Mouse (Mus musculus): ENCODE measurements around the gene Prep. TPM values are rescaled to one million over a fixed set of nuclear protein-coding genes. Genes with fewer than 3 reads are reported as not detected.

The Prep gene
- total RNA-seq (2018; cell fraction: chromatin; rRNA removed), result 1 to 10 TPM; 1.1 to 7.1 (median 4.7) TPM
- total RNA-seq (2018; cell fraction: cytosol; rRNA removed), result 1 to 10 TPM; 3.5 to 6.9 (median 5.3) TPM
- total RNA-seq (2018; cell fraction: nucleus; rRNA removed), result 1 to 10 TPM; 1.8 to 8.8 (median 4.0) TPM
- polyA plus RNA-seq (2018), result 5.3 to 12.0 TPM (median 7.5 TPM) in 3 replicates

GRCm38 (mm10) chr10:45066931-45067308 is at the start of gene Prep:
Prep (plus strand) TSS chr10:45067203.
- Histone ChIP-seq H3K36me3 (ENCODE audit: inconsistent target) (no peaks in the 10 kb centered on the region), H3K27ac (peak within 1 kb of the TSS; percentile 35; the same call in 1 of the 2 replicates), H3K4me3 (ENCODE audit: inconsistent target) (peak within 1 kb of the TSS; percentile 54), H3K79me2 (ENCODE audit: inconsistent target) (peaks cover 43% of the 10 kb centered on the region)
- WGBS (ENCODE audit: missing documents), result 2% methylated on average over 43 of the region's 57 CpGs

DNA sequence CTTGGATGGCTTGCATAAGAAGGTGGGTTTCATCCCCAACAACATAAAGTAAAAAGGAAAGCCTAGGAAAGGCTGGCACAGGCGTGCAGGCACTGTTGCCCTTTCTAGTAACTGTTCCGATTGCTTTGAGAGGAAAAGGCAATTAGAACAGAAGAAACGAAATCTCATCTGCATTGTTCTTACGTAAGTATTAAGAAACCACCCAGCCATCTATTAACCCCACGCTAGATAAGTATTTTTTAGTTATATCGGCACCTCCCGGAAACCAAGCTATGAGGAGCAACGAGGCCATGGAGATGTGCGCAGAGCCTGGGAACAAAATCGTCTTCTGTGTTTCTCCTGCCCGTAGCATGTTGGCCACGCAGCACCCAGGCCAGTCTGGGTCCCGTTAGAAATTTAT is 49.7 kb upstream of the Prep start:
- H3K4me3 ChIP-seq (ENCODE audit: inconsistent target), result no peak overlapping the region
- no peaks in the 10 kb centered on the region for H3K79me2 ChIP-seq (ENCODE audit: inconsistent target)
- H3K36me3 ChIP-seq (ENCODE audit: inconsistent target), result no peaks in the 10 kb centered on the region
- H3K27ac ChIP-seq, result no peak overlapping the region
- 86% methylated on average over 13 of the region's 13 CpGs for WGBS (ENCODE audit: missing documents)

- 68% methylated on average over 10 of the region's 10 CpGs for WGBS (ENCODE audit: missing documents)
- H3K27ac ChIP-seq, result no peak overlapping the region
Observed at GRCm38 (mm10) chr10:45017851-45018250, 49.2 kb upstream of the Prep start.

DNA sequence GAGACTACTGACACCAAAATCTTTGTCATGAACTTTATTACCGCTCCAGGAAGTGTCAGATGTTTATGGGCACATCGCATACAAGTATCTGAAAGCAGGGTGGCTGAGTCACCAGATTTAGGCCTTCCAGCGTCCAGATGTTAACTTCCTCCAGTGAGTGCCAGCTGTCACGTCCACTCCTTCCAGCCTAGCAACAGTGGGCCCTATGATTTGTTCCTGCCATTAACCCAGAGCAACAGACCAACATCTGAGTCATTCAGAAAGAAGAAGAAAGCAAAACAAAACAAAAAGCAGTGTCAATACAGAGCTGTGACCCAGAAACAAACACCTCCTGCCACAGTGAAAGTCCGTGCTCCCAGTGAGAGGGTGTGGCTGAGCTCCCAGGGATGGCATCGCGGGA is 47.6 kb upstream of the Prep start:
- WGBS (ENCODE audit: missing documents), result 68% methylated on average over 7 of the region's 7 CpGs
- H3K79me2 ChIP-seq (ENCODE audit: inconsistent target), result no peaks in the 10 kb centered on the region
- no peak overlapping the region for H3K27ac ChIP-seq
- no peaks in the 10 kb centered on the region for H3K36me3 ChIP-seq (ENCODE audit: inconsistent target)
- no peak overlapping the region for H3K4me3 ChIP-seq (ENCODE audit: inconsistent target)

More at GRCm38 (mm10) chr10:45017851-45018250, 49.2 kb upstream of the Prep start:
- Histone ChIP-seq H3K79me2 (ENCODE audit: inconsistent target) (no peaks in the 10 kb centered on the region), H3K4me3 (ENCODE audit: inconsistent target) (no peak overlapping the region), H3K36me3 (ENCODE audit: inconsistent target) (no peaks in the 10 kb centered on the region)

- no peak overlapping the region for H3K4me3 ChIP-seq (ENCODE audit: inconsistent target)
- no peak overlapping the region for H3K27ac ChIP-seq
- no peaks in the 10 kb centered on the region for H3K79me2 ChIP-seq (ENCODE audit: inconsistent target)
- no peaks in the 10 kb centered on the region for H3K36me3 ChIP-seq (ENCODE audit: inconsistent target)
- 91% methylated on average over 10 of the region's 10 CpGs for WGBS (ENCODE audit: missing documents)
Observed at GRCm38 (mm10) chr10:45019849-45020248, 47.2 kb upstream of the Prep start.

DNA sequence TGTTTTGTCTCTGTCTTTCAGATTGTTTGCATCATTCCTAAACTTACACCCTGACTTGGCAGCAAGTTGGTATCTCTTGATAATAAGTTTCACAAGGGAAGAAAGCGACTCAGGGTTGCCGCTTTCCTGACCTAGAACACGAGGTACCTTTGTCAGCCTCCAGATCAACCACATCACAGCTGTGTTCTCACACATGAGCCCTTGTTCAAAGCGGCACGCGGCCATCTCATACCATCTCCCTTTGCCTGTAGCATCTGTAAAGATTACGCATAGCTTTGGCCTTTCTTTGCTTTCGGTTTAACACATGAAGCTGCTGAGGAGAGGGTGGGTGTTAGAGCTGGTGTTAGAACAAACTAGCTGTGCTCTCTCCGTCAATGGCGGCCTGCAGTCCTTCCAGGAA is 46.7 kb upstream of the Prep start:
- Histone ChIP-seq H3K4me3 (ENCODE audit: inconsistent target) (no peak overlapping the region), H3K79me2 (ENCODE audit: inconsistent target) (no peaks in the 10 kb centered on the region), H3K27ac (no peak overlapping the region), H3K36me3 (ENCODE audit: inconsistent target) (no peaks in the 10 kb centered on the region)
- WGBS (ENCODE audit: missing documents), result 78% methylated on average over 10 of the region's 10 CpGs

- Histone ChIP-seq H3K4me3 (ENCODE audit: inconsistent target) (no peak overlapping the region), H3K36me3 (ENCODE audit: inconsistent target) (no peaks in the 10 kb centered on the region), H3K27ac (no peak overlapping the region), H3K79me2 (ENCODE audit: inconsistent target) (no peaks in the 10 kb centered on the region)
- WGBS (ENCODE audit: missing documents), result 91% methylated on average over 4 of the region's 4 CpGs
Observed at GRCm38 (mm10) chr10:45025184-45025583, 41.8 kb upstream of the Prep start.

DNA sequence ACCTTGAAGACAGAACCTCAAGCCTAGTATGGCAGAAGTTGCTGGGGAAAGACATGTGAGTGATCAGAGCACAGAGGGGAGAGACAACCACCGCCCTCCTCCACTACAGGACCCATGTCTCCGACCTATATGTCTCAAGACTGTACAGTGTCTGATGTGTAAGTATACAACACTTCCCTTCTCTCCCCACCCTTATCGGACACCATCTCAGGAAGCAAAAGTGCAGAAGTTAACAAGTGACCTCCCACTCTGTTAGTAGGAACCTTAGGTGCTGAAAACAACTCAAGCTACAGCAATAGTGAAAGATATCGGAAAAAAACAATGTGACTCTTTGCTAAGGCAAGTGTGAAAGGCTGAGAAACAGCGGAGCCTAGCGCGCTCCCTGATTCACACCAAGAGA is 40.1 kb upstream of the Prep start:
- H3K27ac ChIP-seq, result no peak overlapping the region
- no peak overlapping the region for H3K4me3 ChIP-seq (ENCODE audit: inconsistent target)
- WGBS (ENCODE audit: missing documents), result 83% methylated on average over 7 of the region's 7 CpGs
- no peaks in the 10 kb centered on the region for H3K79me2 ChIP-seq (ENCODE audit: inconsistent target)
- H3K36me3 ChIP-seq (ENCODE audit: inconsistent target), result no peaks in the 10 kb centered on the region

DNA sequence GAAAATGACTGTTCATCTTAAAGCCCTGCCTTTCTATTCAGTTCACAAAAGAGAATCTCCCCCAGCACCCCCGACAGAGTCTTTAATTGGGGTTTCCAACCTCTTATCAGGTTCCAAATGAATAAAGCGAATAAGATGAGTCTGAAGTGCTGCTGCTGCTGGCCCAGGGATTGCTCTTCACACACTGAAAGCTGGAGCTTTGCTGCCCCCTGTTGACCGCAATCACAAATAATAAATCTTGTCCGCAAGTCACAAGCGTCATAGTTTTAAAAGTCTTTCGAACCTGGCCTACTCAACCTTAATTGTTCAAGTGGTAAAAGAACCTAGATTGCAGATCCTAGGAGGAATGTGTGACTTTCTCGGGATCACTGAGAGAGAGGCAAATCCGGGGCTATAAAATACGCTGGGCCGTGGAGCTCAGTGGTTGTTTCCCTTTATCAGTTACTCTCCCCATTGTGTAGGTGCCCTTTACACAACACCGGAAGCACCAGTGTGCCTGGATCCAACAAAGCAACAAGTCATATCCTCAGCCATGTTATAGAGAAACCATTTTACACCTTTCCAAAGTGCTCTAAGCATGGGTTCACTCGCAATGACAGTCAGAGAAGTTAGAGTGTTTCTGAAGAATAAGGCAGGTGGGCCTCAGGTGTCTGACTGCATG is 21.6 kb upstream of the Prep start:
- H3K27ac ChIP-seq, result no peak overlapping the region
- H3K36me3 ChIP-seq (ENCODE audit: inconsistent target), result no peaks in the 10 kb centered on the region
- whole genome bisulfite sequencing (ENCODE audit: missing documents), result 31% methylated on average over 12 of the region's 12 CpGs
- H3K79me2 ChIP-seq (ENCODE audit: inconsistent target), result no peaks in the 10 kb centered on the region
- no peak overlapping the region for H3K4me3 ChIP-seq (ENCODE audit: inconsistent target)

DNA sequence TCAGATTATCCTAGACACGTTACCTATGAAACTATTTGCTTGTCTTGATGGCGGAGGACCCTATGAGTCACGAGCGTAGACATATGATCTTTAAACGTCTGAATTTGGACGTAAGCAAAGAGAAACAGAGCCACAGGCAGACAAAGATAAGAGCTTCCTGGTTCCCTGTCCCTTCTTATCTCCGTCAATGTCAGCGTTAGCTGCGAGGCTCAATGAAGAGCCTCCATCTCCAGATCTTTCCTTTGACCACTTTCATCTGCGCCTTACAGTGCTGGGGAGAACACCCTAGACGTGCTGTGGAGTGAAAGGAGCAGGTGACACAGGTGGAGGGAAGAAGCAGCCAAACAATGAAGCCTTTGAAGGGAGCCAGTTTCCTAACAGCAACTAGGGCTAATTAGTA is 18.8 kb upstream of the Prep start:
- 73% methylated on average over 9 of the region's 11 CpGs for WGBS (ENCODE audit: missing documents)
- no peak overlapping the region for H3K27ac ChIP-seq

GRCm38 (mm10) chr10:45048622-45049021 is 18.4 kb upstream of the Prep start:
- Histone ChIP-seq H3K36me3 (ENCODE audit: inconsistent target) (no peaks in the 10 kb centered on the region), H3K4me3 (ENCODE audit: inconsistent target) (no peak overlapping the region), H3K79me2 (ENCODE audit: inconsistent target) (no peaks in the 10 kb centered on the region), H3K27ac (0 out of 2 replicates have a peak overlapping the region, but pooled peaks have one; percentile 12)
- 25% methylated on average over 11 of the region's 11 CpGs for WGBS (ENCODE audit: missing documents)

More for the DNA sequence above, 18.8 kb upstream of the Prep start:
- Histone ChIP-seq H3K36me3 (ENCODE audit: inconsistent target) (no peaks in the 10 kb centered on the region), H3K4me3 (ENCODE audit: inconsistent target) (no peak overlapping the region), H3K79me2 (ENCODE audit: inconsistent target) (no peaks in the 10 kb centered on the region)

DNA sequence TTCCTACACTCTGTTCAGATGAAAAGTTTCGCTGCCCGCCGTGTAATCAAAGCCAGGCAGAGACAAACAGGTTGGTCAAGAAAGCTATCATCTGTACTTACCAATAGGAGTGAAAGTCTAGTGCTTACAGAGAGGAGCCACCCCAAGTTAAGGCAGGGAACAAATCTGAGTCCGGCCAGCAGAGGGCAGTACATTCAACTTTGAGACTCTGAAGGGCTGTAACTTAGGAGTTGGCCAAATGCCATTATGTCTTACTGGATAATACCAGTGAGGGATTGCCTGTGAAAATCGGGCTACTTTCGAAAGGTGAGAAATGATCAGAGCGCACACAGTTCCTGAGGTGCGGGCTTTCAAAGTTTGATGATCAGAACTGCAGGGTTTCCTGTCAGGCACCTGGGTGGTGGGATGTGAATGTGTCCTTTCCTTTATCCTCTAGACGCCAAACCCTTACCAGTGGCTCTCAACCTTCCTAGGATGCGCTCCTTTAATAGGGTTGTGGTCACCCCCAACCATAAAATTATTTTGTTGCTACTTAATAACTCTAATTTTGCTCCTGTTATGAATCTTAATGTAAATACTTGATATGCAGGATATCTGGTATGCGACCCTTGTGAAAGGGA is 15.8 kb upstream of the Prep start:
- Histone ChIP-seq H3K79me2 (ENCODE audit: inconsistent target) (no peaks in the 10 kb centered on the region), H3K36me3 (ENCODE audit: inconsistent target) (no peaks in the 10 kb centered on the region), H3K27ac (no peak overlapping the region), H3K4me3 (ENCODE audit: inconsistent target) (no peak overlapping the region)
- 66% methylated on average over 11 of the region's 11 CpGs for WGBS (ENCODE audit: missing documents)

- WGBS (ENCODE audit: missing documents), result 90% methylated on average over 6 of the region's 6 CpGs
- Histone ChIP-seq H3K36me3 (ENCODE audit: inconsistent target) (no peaks in the 10 kb centered on the region), H3K79me2 (ENCODE audit: inconsistent target) (no peaks in the 10 kb centered on the region), H3K4me3 (ENCODE audit: inconsistent target) (no peak overlapping the region), H3K27ac (no peak overlapping the region)
Observed at GRCm38 (mm10) chr10:45058361-45058760, 8.6 kb upstream of the Prep start.

GRCm38 (mm10) chr10:45060841-45061240 is 6.2 kb upstream of the Prep start:
- 67% methylated on average over 1 of the region's 1 CpGs for WGBS (ENCODE audit: missing documents)
- no peaks in the 10 kb centered on the region for H3K79me2 ChIP-seq (ENCODE audit: inconsistent target)

More at GRCm38 (mm10) chr10:45060841-45061240, 6.2 kb upstream of the Prep start:
- Histone ChIP-seq H3K4me3 (ENCODE audit: inconsistent target) (no peak overlapping the region), H3K36me3 (ENCODE audit: inconsistent target) (no peaks in the 10 kb centered on the region), H3K27ac (no peak overlapping the region)

All from macrophage (primary cell).